Mouse (Mus musculus) natural killer cell, adult 2 months (primary cell): ENCODE measurements around the gene Svep1.

Source experiments
- DNase-seq, 2 experiments: peaks; one replicate each; pipeline ENCODE4 v3.0.0; 2022; ENCODE audit warnings: low spot score in 2 of 2

The Svep1 gene

GRCm38 (mm10) chr4:58170430-58170829, 36.2 kb downstream of the Svep1 start:
- DNase-seq, result no peak

DNA sequence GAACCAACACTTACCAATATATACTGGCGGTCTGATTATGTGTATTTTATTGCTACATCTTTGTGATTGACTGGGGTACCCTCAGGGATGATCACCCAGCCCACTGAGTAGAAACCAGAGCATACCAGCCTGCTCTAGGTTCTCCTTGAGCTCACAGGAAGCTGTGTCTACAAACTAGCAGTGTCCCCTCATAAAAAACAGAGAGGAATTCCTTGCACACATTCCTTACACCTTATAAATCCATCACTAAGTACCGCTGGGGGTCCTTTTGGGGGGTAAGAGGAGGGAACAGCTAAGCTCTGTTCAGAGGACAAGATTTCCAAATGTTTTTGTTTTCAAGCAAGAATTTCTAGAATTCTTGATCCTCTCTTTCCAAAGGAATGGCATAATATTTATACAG, 36.7 kb downstream of the Svep1 start:
- DNase-seq, result no peak

GRCm38 (mm10) chr4:58168366-58168765, 38.3 kb downstream of the Svep1 start:
- DNase-seq, result no peak

- no peak for DNase-seq
These were observed 40.9 kb downstream of the Svep1 start for GRCm38 (mm10) chr4:58165711-58166110.

GRCm38 (mm10) chr4:58161901-58162300, 44.8 kb downstream of the Svep1 start:
- no peak for DNase-seq

DNA sequence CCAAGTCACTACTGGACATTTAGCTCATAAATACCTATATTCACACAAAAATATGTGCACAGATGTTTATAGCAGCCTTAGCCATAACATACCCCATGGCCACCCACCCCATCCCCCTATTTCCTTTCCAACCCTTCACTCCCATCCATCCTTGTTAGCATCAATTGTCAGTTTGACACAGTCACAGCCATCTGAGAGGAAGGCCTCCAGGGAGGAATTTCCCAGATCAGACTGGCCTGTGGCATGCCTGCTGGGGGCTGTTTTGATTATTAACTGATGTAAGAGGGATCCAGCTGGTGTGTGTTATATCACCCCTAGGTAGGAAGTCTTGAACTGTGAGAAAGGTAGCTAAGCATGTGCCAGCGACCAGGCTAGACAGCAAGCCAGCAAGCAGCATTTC, 47.1 kb downstream of the Svep1 start:
- no peak for DNase-seq

DNA sequence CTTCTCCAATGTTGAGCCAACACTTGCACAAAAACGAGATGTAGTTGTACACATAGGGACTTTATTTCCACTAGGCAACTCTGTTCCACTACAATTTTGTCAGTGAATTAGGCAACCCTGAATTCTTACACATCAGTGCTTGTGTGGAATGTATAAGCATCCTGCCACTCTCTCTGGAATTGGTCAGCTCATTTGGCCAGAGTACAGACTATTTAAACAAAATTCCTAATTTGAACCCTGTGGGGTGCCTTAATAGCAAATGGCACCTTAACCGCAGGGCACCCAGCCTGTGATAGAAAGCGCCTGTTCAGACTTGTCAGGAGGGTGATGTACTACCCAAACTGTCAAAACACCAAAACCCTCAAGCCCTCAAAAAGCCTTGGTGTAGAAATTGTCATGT, 56.4 kb downstream of the Svep1 start:
- no peak for DNase-seq

- no peak for DNase-seq
These were observed 57.5 kb downstream of the Svep1 start for GRCm38 (mm10) chr4:58149186-58149585.

DNA sequence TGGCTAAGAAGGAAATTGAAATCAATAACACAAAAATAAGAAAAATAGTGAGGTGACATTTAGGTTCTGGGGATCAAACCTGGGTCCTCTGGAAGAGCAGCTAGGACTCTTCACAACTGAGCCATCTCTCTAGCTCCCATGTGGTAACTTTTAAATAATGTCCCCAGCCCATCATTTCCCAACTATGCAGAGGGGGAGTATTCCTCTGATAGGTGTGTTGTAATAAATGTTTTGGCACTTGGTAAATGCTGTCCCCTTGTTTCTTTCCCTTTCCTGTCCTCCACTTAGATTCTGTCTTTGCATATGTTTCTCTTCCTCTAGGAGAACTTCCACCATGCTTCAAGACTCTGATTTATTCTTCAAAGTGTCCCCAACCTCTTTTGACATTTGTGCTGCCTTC, 58.1 kb downstream of the Svep1 start:
- no peak for DNase-seq

DNA sequence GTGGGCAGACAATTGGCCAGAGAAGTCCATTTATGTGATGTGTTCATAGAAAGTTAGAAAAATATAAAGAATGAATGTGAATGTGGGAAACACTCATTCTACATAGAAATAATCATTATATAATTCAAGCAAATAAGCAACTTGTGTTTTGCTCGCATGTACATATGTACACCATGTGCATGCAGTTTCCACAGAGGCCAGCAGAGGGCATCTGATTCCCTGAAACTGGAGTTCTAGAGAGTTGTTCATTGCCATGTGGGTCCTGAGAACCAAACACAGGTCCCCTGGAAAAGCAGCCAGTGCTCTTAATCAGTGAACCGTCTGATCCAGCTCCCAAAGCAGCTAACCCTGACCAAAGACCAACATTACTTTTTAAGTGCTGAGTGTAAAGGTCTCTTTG, 60.0 kb downstream of the Svep1 start:
- DNase-seq, result no peak

GRCm38 (mm10) chr4:58139764-58140556, 66.7 kb downstream of the Svep1 start:
- DNase-seq, result no peak

- no peak for DNase-seq
These were observed 67.4 kb downstream of the Svep1 start for GRCm38 (mm10) chr4:58139241-58139640.

DNA sequence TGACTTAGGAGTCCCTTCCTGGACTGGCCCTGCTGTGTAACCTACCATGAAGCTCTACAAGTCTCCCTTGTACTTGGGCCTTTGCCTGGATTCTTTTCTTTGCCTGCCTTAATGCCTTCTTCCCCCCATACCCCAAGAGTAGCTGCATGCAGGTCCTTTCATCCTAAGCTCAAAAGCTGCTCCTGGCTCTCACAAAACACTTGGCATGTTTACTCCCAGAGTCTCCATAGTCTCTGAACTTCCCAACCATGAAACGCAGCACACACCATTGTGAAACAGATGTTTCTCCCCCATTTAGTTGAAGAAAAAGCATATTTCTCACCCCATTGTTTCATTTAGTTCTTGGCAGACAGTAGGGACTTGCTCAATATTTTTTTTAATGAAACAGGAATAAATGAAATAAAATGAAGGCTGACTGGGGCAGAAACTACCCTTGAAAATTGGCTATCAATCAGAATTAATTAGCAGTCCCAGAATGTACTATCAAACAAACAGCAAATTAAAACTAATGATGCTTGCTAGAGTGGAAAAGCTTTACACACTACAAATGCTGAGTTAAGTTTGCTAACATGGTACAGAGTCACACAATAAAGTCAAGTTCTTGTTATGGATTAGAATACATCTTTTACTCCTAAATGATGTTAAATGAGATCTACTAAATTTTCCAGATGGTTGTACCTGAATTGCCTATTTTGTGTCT, 72.9 kb downstream of the Svep1 start:
- DNase-seq, result no peak

GRCm38 (mm10) chr4:58129844-58130243, 76.8 kb downstream of the Svep1 start:
- no peak for DNase-seq

DNA sequence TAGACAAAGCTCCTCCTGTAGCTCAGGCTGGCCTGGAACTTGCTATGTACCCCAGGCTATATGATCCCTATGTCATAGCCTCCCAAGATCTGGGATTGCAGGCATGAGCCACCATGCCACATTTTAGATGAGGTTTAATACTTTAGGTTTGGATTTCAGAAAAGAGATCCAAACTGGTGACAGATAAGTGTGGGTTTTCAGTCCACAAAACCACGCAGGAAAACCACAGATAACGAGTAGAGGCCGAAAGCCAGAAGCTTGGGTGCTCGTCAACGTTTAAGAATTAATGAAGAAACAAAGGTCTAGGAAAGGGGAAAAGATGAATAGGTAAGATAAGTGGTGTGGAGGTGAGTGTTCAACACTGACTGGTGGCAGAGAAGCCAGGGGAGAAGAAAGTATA, 79.6 kb downstream of the Svep1 start:
- no peak for DNase-seq

DNA sequence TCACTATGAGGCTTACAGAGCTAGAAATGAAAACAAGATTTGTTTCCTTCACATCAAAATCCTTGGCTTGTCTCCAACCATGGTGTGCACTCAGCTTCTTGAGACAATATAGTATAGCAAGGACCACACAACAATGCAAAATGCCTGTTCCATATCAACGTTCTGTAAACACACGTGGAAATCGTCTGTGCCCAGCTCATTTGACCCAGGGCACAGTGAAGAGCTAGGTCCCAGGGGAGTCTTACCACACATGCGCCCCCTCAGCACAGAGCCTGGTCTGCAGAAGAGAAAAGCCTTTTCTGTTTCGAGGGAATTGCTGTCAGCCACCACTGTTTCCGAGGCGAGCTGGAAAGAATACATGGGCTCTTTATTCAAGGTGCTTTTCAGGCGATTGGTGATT, 91.2 kb downstream of the Svep1 start:
- no peak for DNase-seq

- no peak for DNase-seq
These were observed 95.7 kb downstream of the Svep1 start for GRCm38 (mm10) chr4:58111008-58111407.

- no peak for DNase-seq
These were observed 96.9 kb downstream of the Svep1 start for GRCm38 (mm10) chr4:58109793-58110192.

GRCm38 (mm10) chr4:58108364-58108763, 98.3 kb downstream of the Svep1 start:
- no peak for DNase-seq

DNA sequence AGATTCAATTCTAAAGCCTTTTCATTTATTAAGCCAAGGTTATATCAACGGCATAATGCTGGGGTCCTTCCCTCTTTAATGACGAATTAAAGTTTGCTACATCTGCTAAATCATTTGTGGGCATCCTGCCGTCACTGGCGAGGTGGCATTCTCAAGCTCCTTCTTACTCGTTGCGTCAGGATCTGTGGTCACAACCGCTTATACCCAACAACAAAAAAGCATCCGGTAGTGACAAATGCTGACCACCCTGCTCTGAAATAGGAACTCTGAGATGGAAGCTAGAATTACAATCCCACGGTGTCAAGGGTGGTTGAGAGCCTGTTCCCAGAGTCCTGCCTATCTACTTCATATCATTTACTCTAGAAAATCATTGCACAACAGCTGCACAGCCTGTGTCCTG, 108.9 kb downstream of the Svep1 start:
- DNase-seq, result no peak

- no peak for DNase-seq
These were observed 119.9 kb downstream of the Svep1 start for GRCm38 (mm10) chr4:58086738-58087137.

DNA sequence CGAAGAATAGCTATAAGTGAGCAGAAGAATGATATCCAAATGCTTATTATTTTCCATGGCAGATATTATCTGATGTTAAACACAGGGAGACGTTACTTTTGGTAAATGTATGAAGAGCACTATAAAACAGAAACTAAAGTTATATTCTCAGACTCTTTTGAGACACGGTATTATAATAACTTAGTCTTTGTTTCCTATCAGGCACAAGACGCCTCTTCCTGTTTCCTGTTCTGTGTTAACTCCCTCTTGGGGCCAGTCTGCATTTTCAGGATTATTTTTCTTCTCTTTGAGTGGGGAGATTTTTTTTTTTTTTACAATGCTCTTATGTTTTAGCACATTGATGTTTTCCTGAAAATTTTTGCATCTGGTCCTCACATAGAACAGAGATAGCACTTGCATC, 120.5 kb downstream of the Svep1 start:
- no peak for DNase-seq

- no peak for DNase-seq
These were observed 121.3 kb downstream of the Svep1 start for GRCm38 (mm10) chr4:58085340-58085739.
